Mouse (Mus musculus) kidney, adult 11 months (tissue): Measurements from ENCODE around the gene Bola2.
"Not testable (repeated sequence)": the region's sequence is repeated elsewhere in the genome, so short reads cannot be mapped to it uniquely, and the experiment has no call there.

ENCODE experiments used
- DNase-seq: peaks from one replicate; pipeline ENCODE4 v3.0.0; 2022

Bola2 gene

DNA sequence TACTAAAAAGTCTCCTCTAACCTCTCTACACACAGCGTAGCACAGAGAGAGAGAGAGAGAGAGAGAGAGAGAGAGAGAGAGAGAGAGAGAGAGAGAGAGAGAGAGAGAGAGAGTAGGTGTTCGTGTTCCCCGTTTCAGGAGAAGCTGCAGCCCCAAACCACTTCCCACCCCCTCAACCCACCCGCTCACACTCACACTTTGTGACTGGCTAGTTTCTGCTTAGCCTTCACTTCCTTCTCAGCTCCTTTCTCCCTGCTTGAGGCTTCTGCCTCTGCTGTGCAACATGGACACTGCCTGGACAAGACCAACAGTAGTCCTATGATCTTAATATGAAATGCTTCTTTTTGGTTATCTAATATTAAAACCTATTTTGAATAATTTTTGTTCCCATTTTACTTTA, 15.1 kb downstream of the Bola2 start:
- no peak for DNase-seq

DNA sequence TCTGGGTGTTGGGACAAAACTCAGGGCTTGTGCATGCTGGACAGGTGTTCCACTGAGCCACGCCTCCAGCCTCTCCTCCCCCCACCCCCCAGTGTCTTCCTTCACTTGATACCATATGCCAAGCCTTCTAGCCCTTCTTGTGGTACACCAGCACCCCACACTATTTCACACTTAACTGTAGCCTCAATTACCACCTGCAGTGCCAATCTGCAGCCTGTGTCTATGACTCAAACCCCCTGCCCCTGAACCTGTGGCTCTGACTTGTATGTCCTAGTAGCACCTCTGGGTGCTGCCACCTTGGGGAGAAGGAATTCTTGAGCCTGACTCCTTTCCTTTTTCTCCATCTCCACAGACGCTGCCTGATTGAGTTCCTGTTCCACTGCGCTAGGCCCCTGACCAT, 16.7 kb downstream of the Bola2 start:
- no peak for DNase-seq

GRCm38 (mm10) chr7:126715679-126716078, 20.5 kb downstream of the Bola2 start:
- DNase-seq = no peak

- DNase-seq = no peak
Observed at GRCm38 (mm10) chr7:126717566-126717965, 22.4 kb downstream of the Bola2 start.

GRCm38 (mm10) chr7:126718787-126719337, 23.7 kb downstream of the Bola2 start:
- no peak for DNase-seq

GRCm38 (mm10) chr7:126721635-126722034, 26.4 kb downstream of the Bola2 start:
- DNase-seq = no peak

DNA sequence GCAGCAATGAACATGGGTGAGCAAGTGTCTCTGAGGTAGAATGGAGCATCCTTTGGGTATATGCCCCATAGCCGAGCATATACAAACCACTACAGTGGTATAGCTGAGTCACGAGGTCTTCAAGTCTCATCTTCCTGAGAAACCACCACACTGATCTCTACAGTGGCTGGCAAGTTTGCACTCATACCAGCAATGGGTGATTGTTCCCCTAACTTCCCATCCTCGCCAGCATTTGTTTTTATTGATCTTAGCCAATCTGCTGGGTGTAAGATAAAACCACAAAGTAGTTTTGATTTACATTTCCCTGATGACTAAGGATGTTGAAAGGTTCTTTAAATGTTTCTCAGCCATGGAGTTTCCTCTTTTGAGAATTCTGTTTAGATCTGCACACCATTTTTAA, 29.9 kb downstream of the Bola2 start:
- no peak for DNase-seq

DNA sequence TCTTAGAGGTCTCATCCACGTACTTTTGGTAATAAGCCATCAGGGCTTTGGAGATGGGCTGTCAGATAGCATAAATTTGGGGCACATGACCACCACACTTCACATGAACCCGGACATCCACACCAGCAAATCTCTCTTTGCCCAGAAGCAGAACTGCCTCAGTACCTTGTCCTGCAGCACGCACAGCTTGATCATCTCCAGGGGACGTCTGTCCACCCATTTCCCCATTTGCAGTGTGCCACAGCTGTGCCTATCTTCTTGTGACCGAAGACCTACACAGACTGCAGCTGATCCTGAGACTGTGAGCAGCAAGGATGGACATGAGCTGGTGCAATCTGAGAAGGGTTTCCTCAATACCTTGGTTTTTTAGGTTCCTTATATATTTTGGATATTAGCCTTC, 30.5 kb downstream of the Bola2 start:
- no peak for DNase-seq

- DNase-seq = not testable (repeated sequence)
Observed at GRCm38 (mm10) chr7:126730256-126730789, 35.1 kb downstream of the Bola2 start.

- no peak for DNase-seq
Observed at GRCm38 (mm10) chr7:126736122-126736521, 40.9 kb downstream of the Bola2 start.

- no peak for DNase-seq
Observed at GRCm38 (mm10) chr7:126739551-126739950, 44.4 kb downstream of the Bola2 start.

DNA sequence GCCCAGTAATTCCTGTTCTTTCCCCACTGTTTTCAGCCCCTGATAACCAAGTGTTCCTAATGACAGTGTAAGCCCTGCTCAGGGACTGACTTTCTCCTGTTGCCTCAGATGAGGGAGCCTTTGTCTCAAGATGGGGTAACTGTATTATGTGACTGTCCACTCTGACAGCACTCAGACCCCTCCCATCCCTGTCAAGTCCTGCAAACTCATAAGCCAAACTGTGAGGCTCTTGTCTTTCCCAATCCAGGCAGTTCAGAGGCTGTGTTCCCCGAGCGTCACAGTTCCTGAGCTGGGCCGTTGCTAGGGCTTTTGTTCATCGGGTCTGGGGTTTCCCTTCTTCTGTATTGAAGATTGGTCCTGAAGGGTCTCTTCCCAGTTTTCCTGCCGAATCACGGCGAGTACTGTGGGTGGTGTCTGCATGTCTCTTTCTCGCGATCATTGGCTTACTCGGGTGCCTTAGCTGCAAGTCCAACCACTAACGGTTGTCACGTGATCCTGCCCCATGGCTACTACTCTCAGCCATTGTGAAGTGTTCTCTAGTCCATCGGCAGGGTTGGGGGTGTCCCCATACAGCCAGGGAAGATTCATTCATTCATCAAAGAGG, 45.0 kb downstream of the Bola2 start:
- DNase-seq = no peak

- no peak for DNase-seq
Observed at GRCm38 (mm10) chr7:126740977-126741376, 45.8 kb downstream of the Bola2 start.

- DNase-seq = no peak
Observed at GRCm38 (mm10) chr7:126741452-126741851, 46.3 kb downstream of the Bola2 start.

- no peak for DNase-seq
Observed at GRCm38 (mm10) chr7:126741964-126742482, 46.8 kb downstream of the Bola2 start.

DNA sequence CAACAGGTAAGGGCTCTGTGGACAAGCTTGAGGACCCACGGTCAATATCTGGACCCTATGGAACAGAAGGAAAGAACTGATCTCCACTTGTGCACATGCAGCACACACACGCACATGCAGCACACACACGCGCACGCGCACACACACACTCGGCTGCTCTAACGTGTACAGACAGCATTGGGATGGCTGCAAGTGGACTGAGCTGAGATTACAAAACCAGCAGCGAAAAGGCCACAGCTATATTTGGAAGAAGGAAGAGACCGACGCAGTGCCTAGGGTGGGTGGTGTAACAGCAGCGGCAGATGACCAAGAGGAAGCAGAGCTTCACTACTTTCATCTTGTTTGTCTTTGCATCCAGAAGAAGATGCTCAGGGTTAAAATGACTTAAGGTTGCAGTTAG, 50.9 kb downstream of the Bola2 start:
- DNase-seq = no peak

- no peak for DNase-seq
Observed at GRCm38 (mm10) chr7:126746798-126747197, 51.6 kb downstream of the Bola2 start.

GRCm38 (mm10) chr7:126748824-126749223, 53.6 kb downstream of the Bola2 start:
- no peak for DNase-seq
